18 mouse cellular contexts compared by ENCODE assay signal in the genomic region with DNA sequence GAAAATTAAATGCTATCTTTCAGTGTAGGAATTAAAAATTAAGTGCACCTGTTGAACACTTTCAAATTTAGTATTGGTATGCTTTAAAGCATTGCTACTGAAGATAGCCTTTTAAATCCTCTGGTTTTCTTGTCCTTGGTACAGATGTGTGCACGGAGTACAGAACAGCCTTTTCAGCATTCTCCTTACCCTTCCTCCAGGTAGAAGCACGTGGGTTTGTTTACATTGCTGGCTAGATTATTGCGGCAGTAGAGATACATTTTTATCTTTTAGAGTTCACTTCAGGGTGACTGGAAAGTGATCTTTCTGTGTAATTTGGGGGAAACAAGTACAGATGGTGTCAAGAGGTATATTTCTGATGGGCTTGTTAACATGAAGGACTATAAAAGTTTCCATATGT.
DNase-seq lines count a peak whose midpoint lies in the region; ATAC-seq lines count a peak whose summit lies in the region.
"Had no signal": no experiment of that assay in that cellular context is flagged by ENCODE, and none has a peak within 500 bp of the region (broad histone marks: within the 10 kb centered on the region; RNA-seq: fewer than 3 reads in every experiment).

No protein-coding gene starts in this region.

- peak; percentile 55; the same call in 1 of the 2 replicates for ATAC-seq in liver, embryonic 12.5 days
- ATAC-seq in intestine, embryonic 16.5 days: 0 out of 2 replicates have a peak, but pooled peaks have one; percentile 50
- peak; percentile 57 for ATAC-seq in liver, embryonic 16.5 days (ENCODE audit: low read depth)
- ATAC-seq: forebrain, postnatal 0 days had no signal

- peak overlapping the region; percentile 51; the same call in 1 of the 2 replicates for H3K27ac ChIP-seq in liver, embryonic 12.5 days
- H3K27ac ChIP-seq in intestine, embryonic 16.5 days (ENCODE audit: low read length): no peak overlapping the region
- no peak overlapping the region for H3K27ac ChIP-seq in liver, embryonic 16.5 days (ENCODE audit: low read length)
- H3K27ac ChIP-seq: embryonic facial prominence, embryonic 15.5 days; forebrain, embryonic 12.5 days; heart, embryonic 13.5 days; hindbrain, embryonic 15.5 days had no signal

- DNase-seq in liver: no peak
- DNase-seq in cerebellum, postnatal 25 days: no peak
- no peak for DNase-seq in urinary bladder, postnatal 36 days (ENCODE audit: low spot score in 2 of 2)
- DNase-seq: adrenal gland, adult 8-10 months; adrenal gland, postnatal 36 days; cerebellum, adult 2 months; cerebellum, postnatal 10 days; embryo, embryonic 11 days; forebrain, postnatal 0 days; gastrocnemius, postnatal 14 days; heart, postnatal 36 days had no signal

- H3K27me3 ChIP-seq in liver, embryonic 12.5 days (replicated peaks): no peaks in the 10 kb centered on the region
- no peaks in the 10 kb centered on the region for H3K27me3 ChIP-seq in intestine, embryonic 16.5 days (replicated peaks; ENCODE audit: control insufficient read depth, insufficient read depth, low read length)
- no peaks in the 10 kb centered on the region for H3K27me3 ChIP-seq in liver, embryonic 16.5 days (ENCODE audit: control insufficient read depth, insufficient read depth, low read depth, low read length)
- H3K27me3 ChIP-seq: embryonic facial prominence, embryonic 15.5 days; forebrain, embryonic 12.5 days; heart, embryonic 13.5 days; hindbrain, embryonic 15.5 days had no signal

- H3K9me3 ChIP-seq in liver, embryonic 12.5 days (replicated peaks): no peaks in the 10 kb centered on the region
- H3K9me3 ChIP-seq in intestine, embryonic 16.5 days (ENCODE audit: control insufficient read depth, low read length): no peaks in the 10 kb centered on the region
- no peaks in the 10 kb centered on the region for H3K9me3 ChIP-seq in liver, embryonic 16.5 days (replicated peaks; ENCODE audit: control insufficient read depth, low read length)
- H3K9me3 ChIP-seq: embryonic facial prominence, embryonic 15.5 days; forebrain, embryonic 12.5 days; heart, embryonic 13.5 days; hindbrain, embryonic 15.5 days had no signal

- H3K4me2 ChIP-seq in liver, embryonic 12.5 days: no peak overlapping the region
- no peak overlapping the region for H3K4me2 ChIP-seq in intestine, embryonic 16.5 days (ENCODE audit: low read depth, low read length)
- H3K4me2 ChIP-seq in liver, embryonic 16.5 days (ENCODE audit: low read depth, low read length): no peak overlapping the region
- H3K4me2 ChIP-seq: embryonic facial prominence, embryonic 15.5 days; forebrain, embryonic 12.5 days; heart, embryonic 13.5 days; hindbrain, embryonic 15.5 days had no signal

- no peaks in the 10 kb centered on the region for H3K36me3 ChIP-seq in liver, embryonic 12.5 days
- no peaks in the 10 kb centered on the region for H3K36me3 ChIP-seq in intestine, embryonic 16.5 days (ENCODE audit: control insufficient read depth, insufficient read depth, low read length)
- H3K36me3 ChIP-seq in liver, embryonic 16.5 days (ENCODE audit: control insufficient read depth, insufficient read depth): no peaks in the 10 kb centered on the region
- H3K36me3 ChIP-seq: embryonic facial prominence, embryonic 15.5 days; forebrain, embryonic 12.5 days; heart, embryonic 13.5 days; hindbrain, embryonic 15.5 days had no signal

- peaks cover 23% of the 10 kb centered on the region for H3K4me1 ChIP-seq in liver, embryonic 12.5 days
- no peaks in the 10 kb centered on the region for H3K4me1 ChIP-seq in intestine, embryonic 16.5 days (ENCODE audit: control insufficient read depth, insufficient read depth, low read length)
- peaks cover 11% of the 10 kb centered on the region for H3K4me1 ChIP-seq in liver, embryonic 16.5 days (ENCODE audit: control insufficient read depth, low read depth, low read length)
- H3K4me1 ChIP-seq: embryonic facial prominence, embryonic 15.5 days; forebrain, embryonic 12.5 days; heart, embryonic 13.5 days; hindbrain, embryonic 15.5 days had no signal

- 36% methylated on average over 3 of the region's 3 CpGs for WGBS in liver, embryonic 12.5 days (ENCODE audit: insufficient replicate concordance)
- WGBS in intestine, embryonic 16.5 days: 24% methylated on average over 3 of the region's 3 CpGs
- 21% methylated on average over 3 of the region's 3 CpGs for WGBS in liver, embryonic 16.5 days (ENCODE audit: insufficient replicate concordance)

- H3K9ac ChIP-seq in liver, embryonic 12.5 days: no peak overlapping the region
- H3K9ac ChIP-seq in intestine, embryonic 16.5 days (ENCODE audit: low read depth, low read length): no peak overlapping the region
- no peak overlapping the region for H3K9ac ChIP-seq in liver, embryonic 16.5 days (ENCODE audit: low read depth, low read length)
- H3K9ac ChIP-seq: embryonic facial prominence, embryonic 15.5 days; forebrain, embryonic 12.5 days; forebrain, postnatal 0 days; heart, embryonic 13.5 days; hindbrain, embryonic 15.5 days had no signal

- H3K4me3 ChIP-seq in liver, embryonic 12.5 days: no peak overlapping the region
- H3K4me3 ChIP-seq in intestine, embryonic 16.5 days (ENCODE audit: low read length): no peak overlapping the region
- no peak overlapping the region for H3K4me3 ChIP-seq in liver, embryonic 16.5 days (ENCODE audit: low read depth, low read length)
- H3K4me3 ChIP-seq: embryonic facial prominence, embryonic 15.5 days; forebrain, embryonic 12.5 days; heart, embryonic 13.5 days; hindbrain, embryonic 15.5 days had no signal
